Mouse (Mus musculus) lung, embryonic 14.5 days (tissue): ENCODE data around the gene Fbxw7. TPM values are rescaled to one million over a fixed set of nuclear protein-coding genes. Genes with fewer than 3 reads are reported as not detected.

Experiments
- ATAC-seq: fragments of 200-750 bp; cut with Nextera tagmentation; 2 replicates; pipeline ENCODE4 v1.8.0; 2017; ENCODE audit warnings: mild to moderate bottlenecking, moderate TSS enrichment, moderate library complexity; ENCODE audit not compliant: insufficient read depth
- DNase-seq: peaks from one replicate; pipeline ENCODE4 v3.0.0-alpha.2; 2015
- H3K27ac ChIP-seq: fragments of 300-500 bp; sonication (generic); 2 replicates; pipeline ENCODE4 v1.5.1; 2014; ENCODE audit warnings: low read depth, mild to moderate bottlenecking, moderate library complexity
- H3K27me3 ChIP-seq: fragments of 300-500 bp; sonication (generic); 2 replicates; pipeline ENCODE4 v1.6.1; 2014; ENCODE audit warnings: low read length, control low read depth; ENCODE audit not compliant: insufficient read depth
- H3K36me3 ChIP-seq: fragments of 300-500 bp; sonication (generic); 2 replicates; pipeline ENCODE4 v1.6.1; 2014; ENCODE audit warnings: control low read depth; ENCODE audit not compliant: insufficient read depth
- H3K4me1 ChIP-seq: fragments of 300-500 bp; sonication (generic); 2 replicates; pipeline ENCODE4 v1.6.1; 2014; ENCODE audit warnings: antibody characterized with exemption, control low read depth; ENCODE audit not compliant: insufficient read depth
- H3K4me2 ChIP-seq: fragments of 300-500 bp; sonication (generic); 2 replicates; pipeline ENCODE4 v1.6.1; 2014; ENCODE audit warnings: mild to moderate bottlenecking
- H3K4me3 ChIP-seq: fragments of 300-500 bp; sonication (generic); 2 replicates; pipeline ENCODE4 v1.5.1; 2014; ENCODE audit warnings: low read depth, low read length
- H3K9ac ChIP-seq: fragments of 300-500 bp; sonication (generic); 2 replicates; pipeline ENCODE4 v1.6.1; 2014
- H3K9me3 ChIP-seq: fragments of 300-500 bp; sonication (generic); 2 replicates; pipeline ENCODE4 v1.6.1; 2016; ENCODE audit warnings: low read depth, low read length, control low read depth
- CTCF ChIP-seq: IDR thresholded peaks from 2 replicates; pipeline ENCODE4 v1.5.1; 2016; ENCODE audit warnings: antibody characterized with exemption, low read depth
- WGBS: fragments of 180-500 bp; shearing (Covaris S2); extraction: QIAGEN DNeasy Blood & Tissue Kit; methylation state at CpG from one replicate; pipeline ENCODE4 v1.1.7; 2014; 5-methylcytosine and 5-hydroxymethylcytosine counted together
- polyA plus RNA-seq: library from polyadenylated mRNA; unstranded; fragments of >200 nt; fragmentation: Nextera tagmentation; extraction: Ambion mirVana; gene quantifications from 2 replicates; pipeline ENCODE4 v1.2.1, GENCODE M21; 2014

Gene Fbxw7
- 9.5 and 9.8 TPM in 2 replicates for polyA plus RNA-seq

GRCm38 (mm10) chr3:84814762-84815381, at the start of gene Fbxw7:
Gene Fbxw7, plus strand, starts transcription at chr3:84815268.
- H3K4me2 ChIP-seq = peak within 1 kb of the TSS; percentile 99
- H3K27ac ChIP-seq = peak within 1 kb of the TSS; percentile 95
- peaks cover 11% of the 10 kb centered on the region; the same call in 1 of the 2 replicates for H3K4me1 ChIP-seq
- DNase-seq (peak; percentile 21), ATAC-seq (peak; percentile 58)
- no peaks in the 10 kb centered on the region for H3K9me3 ChIP-seq
- H3K9ac ChIP-seq = peak within 1 kb of the TSS; percentile 84
- peak within 1 kb of the TSS; percentile 97 for H3K4me3 ChIP-seq
- no peaks in the 10 kb centered on the region for H3K27me3 ChIP-seq
- under 1% methylated on average over 45 of the region's 76 CpGs for WGBS
- H3K36me3 ChIP-seq = no peaks in the 10 kb centered on the region
- TF ChIP-seq CTCF = no peak

DNA sequence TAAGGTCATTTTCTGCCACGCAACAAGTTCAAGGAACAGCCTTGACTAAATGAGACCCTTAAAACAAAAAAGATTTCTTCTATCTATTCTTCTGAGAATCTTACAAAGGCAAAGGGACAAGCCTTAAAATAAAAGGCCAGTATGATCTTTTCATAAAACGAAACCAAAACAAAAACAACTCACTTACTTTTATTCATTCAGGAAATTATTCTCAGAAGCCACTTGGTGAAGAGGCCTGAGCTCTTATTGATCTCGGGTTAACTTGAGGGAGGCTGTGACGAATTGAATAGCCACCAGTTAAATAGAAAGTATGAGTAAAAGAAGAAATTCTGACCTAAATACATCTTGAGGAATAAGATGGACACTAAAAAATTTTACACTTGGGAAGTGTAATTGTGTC, 46.1 kb upstream of the Fbxw7 start:
- no peak for DNase-seq
- WGBS = 90% methylated on average over 4 of the region's 4 CpGs
- ATAC-seq = no peak
- no peak for TF ChIP-seq CTCF
- H3K36me3 ChIP-seq = no peaks in the 10 kb centered on the region
- no peak overlapping the region for H3K4me3 ChIP-seq
- no peak overlapping the region for H3K9ac ChIP-seq
- no peak overlapping the region for H3K27ac ChIP-seq
- H3K9me3 ChIP-seq = no peaks in the 10 kb centered on the region
- H3K4me2 ChIP-seq = no peak overlapping the region
- H3K27me3 ChIP-seq = no peaks in the 10 kb centered on the region
- H3K4me1 ChIP-seq = no peaks in the 10 kb centered on the region

- no peak for TF ChIP-seq CTCF
- no peak overlapping the region for H3K4me2 ChIP-seq
- 76% methylated on average over 6 of the region's 6 CpGs for WGBS
Measured at GRCm38 (mm10) chr3:84769411-84769810, 45.7 kb upstream of the Fbxw7 start.

GRCm38 (mm10) chr3:84770518-84770917, 44.5 kb upstream of the Fbxw7 start:
- Histone ChIP-seq H3K27me3 (no peaks in the 10 kb centered on the region), H3K9ac (no peak overlapping the region), H3K4me2 (no peak overlapping the region), H3K36me3 (no peaks in the 10 kb centered on the region), H3K27ac (no peak overlapping the region), H3K4me3 (no peak overlapping the region), H3K9me3 (no peaks in the 10 kb centered on the region), H3K4me1 (no peaks in the 10 kb centered on the region)
- ATAC-seq (no peak), DNase-seq (no peak)
- WGBS = 73% methylated on average over 6 of the region's 6 CpGs
- TF ChIP-seq CTCF = no peak

More at GRCm38 (mm10) chr3:84769411-84769810, 45.7 kb upstream of the Fbxw7 start:
- no peak overlapping the region for H3K27ac ChIP-seq
- H3K9me3 ChIP-seq = no peaks in the 10 kb centered on the region
- no peaks in the 10 kb centered on the region for H3K36me3 ChIP-seq
- no peak overlapping the region for H3K9ac ChIP-seq
- DNase-seq (no peak), ATAC-seq (no peak)
- H3K27me3 ChIP-seq = no peaks in the 10 kb centered on the region
- H3K4me3 ChIP-seq = no peak overlapping the region
- no peaks in the 10 kb centered on the region for H3K4me1 ChIP-seq

- Histone ChIP-seq H3K9ac (no peak overlapping the region), H3K27me3 (no peaks in the 10 kb centered on the region), H3K4me2 (no peak overlapping the region), H3K27ac (no peak overlapping the region), H3K4me1 (no peaks in the 10 kb centered on the region), H3K36me3 (no peaks in the 10 kb centered on the region), H3K4me3 (no peak overlapping the region), H3K9me3 (no peaks in the 10 kb centered on the region)
- WGBS = 39% methylated on average over 2 of the region's 2 CpGs
- TF ChIP-seq CTCF = no peak
- DNase-seq (no peak), ATAC-seq (peak; percentile 41; the same call in 1 of the 2 replicates)
Measured at GRCm38 (mm10) chr3:84771980-84772379, 43.1 kb upstream of the Fbxw7 start.

DNA sequence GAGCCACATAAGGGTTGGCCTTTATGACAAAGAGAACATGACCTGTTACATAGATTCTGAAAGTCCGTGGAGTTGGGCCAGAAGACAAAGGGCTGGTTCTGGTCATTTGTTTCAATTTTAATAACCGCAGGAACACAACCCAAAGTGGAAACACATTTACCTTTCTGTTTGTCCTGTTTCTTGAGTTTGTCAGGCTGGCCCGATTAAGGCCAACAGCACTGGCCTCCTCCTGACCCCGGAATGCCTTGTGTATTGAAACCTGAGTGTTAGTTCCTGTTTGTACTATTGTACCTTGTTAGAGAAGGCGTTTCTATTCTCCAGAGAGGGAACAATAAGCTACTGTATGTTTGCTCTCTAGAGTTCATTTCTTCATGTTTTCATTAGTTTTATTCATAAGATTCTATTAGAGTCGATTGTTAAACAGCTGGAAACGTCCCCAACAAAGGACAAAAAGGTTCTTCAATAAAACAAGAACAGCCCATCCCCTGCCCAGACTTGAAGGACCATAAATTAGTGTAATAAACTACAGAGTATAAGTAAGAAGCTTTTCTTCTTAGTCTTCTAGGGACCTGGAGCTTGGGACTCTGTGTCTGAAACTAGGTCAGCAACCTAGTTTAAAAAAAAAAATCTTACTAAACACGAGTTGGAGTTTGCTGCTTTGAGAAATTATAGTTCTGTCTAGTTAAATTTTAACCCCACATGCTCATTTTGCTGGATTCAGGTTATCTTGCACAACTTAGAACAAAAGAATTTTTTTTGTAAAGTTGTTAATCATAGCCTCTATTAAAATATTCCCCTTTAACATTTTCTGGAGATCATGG, 40.6 kb upstream of the Fbxw7 start:
- no peak overlapping the region for H3K9ac ChIP-seq
- no peak overlapping the region for H3K4me2 ChIP-seq
- DNase-seq (no peak), ATAC-seq (no peak)
- no peaks in the 10 kb centered on the region for H3K27me3 ChIP-seq
- no peak overlapping the region for H3K4me3 ChIP-seq
- no peaks in the 10 kb centered on the region for H3K36me3 ChIP-seq
- 43% methylated on average over 8 of the region's 8 CpGs for WGBS
- no peak overlapping the region for H3K27ac ChIP-seq
- H3K9me3 ChIP-seq = no peaks in the 10 kb centered on the region
- no peaks in the 10 kb centered on the region for H3K4me1 ChIP-seq
- TF ChIP-seq CTCF = no peak

GRCm38 (mm10) chr3:84775067-84775423, 40.0 kb upstream of the Fbxw7 start:
- Histone ChIP-seq H3K36me3 (no peaks in the 10 kb centered on the region), H3K4me3 (no peak overlapping the region), H3K4me1 (no peaks in the 10 kb centered on the region), H3K27me3 (no peaks in the 10 kb centered on the region), H3K4me2 (no peak overlapping the region), H3K9ac (no peak overlapping the region), H3K9me3 (no peaks in the 10 kb centered on the region), H3K27ac (no peak overlapping the region)
- WGBS = 67% methylated on average over 6 of the region's 6 CpGs
- no peak for DNase-seq
- no peak for TF ChIP-seq CTCF
- ATAC-seq = no peak
